Mouse (Mus musculus): ENCODE results near the gene Mrps18a.

DNA sequence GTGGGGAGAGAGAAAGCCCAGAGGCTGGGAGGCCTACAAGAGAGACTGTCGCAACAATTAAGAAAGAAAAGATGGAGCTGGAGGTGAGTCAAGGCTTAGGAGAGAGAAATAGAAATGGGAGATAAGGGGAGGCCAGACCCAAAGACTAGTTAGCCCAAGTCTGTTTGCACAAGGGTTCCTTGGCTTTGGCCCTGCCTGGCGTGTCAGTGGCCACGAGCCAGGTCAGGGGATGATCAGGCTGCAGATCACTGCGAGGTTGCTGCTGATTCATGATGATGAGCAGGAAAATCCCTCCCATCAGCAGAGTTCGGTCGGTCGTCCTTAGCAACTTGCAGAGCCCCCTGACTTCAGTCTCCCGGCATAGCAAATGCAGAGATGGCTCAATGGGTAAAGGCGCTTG, 40.7 kb upstream of the Mrps18a start:
- TF ChIP-seq POLR2A (IDR thresholded peaks at IDR 0.05; ENCODE audit: low read depth, low read length) = no peak
- TF ChIP-seq CTCF (IDR thresholded peaks at IDR 0.05; ENCODE audit: borderline replicate concordance, insufficient read depth, low read length) = no peak

Data from embryonic fibroblast, embryonic 13.5 days (primary cell).